Mouse (Mus musculus): ENCODE results near the gene Lrrc8e. TPM values are rescaled to one million over a fixed set of nuclear protein-coding genes. Genes with fewer than 3 reads are reported as not detected.
"Not testable (repeated sequence)": the region's sequence is repeated elsewhere in the genome, so short reads cannot be mapped to it uniquely, and the experiment has no call there.

The Lrrc8e gene
- polyA plus RNA-seq, 1 experiment from 2014 or later, result 0.21 TPM

DNA sequence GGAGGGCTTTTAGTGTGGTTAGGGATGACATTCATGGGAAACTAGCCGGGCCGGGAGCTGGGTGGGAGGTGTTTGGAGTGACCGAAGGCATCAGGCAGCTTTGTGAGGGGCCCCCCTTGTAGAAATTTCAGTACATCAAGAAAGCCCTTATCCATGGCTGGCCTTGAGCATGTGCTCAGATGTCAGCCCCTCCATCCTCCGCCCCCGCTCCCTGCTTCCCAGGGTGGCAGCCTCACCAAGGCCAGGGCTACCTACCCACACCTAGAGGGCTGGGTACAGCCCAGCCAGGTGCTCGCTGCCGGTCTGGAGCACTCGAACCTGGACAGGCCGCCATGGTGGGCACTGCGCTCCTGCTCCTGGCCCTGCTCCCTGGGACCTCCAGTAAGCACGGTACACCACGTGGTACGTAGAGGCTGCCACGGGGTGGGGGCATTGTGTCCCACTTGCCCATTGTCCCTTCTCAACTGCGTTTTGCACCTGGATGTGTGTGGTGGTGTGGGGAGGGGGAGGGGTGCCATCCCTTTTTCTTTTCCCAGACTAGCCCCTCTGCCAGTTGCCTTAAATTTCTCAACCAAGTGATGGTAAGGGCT is 21.4 kb downstream of the Lrrc8e start, which contains the start of gene Tgfbr3l:
Tgfbr3l (plus strand) TSS at position 264 of the 590 bp plus-strand sequence.
- H3K27ac ChIP-seq (ENCODE audit: low read depth, low read length), result no peak within 1 kb of the TSS
- 0 out of 2 replicates have a peak within 1 kb of the TSS, but pooled peaks have one; percentile 20 for H3K9ac ChIP-seq (ENCODE audit: low read length)
- no peaks in the 10 kb centered on the region; the same call in 1 of the 2 replicates for H3K27me3 ChIP-seq (ENCODE audit: control insufficient read depth, insufficient read depth, low read length)
- 81% methylated on average over 15 of the region's 15 CpGs for WGBS
- H3K36me3 ChIP-seq (ENCODE audit: control insufficient read depth, insufficient read depth, low read length), result peaks cover 13% of the 10 kb centered on the region; the same call in 1 of the 2 replicates
- no peaks in the 10 kb centered on the region for H3K9me3 ChIP-seq (ENCODE audit: control insufficient read depth, low read length)
- no peak within 1 kb of the TSS for H3K4me2 ChIP-seq (ENCODE audit: low read depth, low read length, severe bottlenecking)
- DNase-seq (ENCODE audit: low spot score), result no peak
- no peak for ATAC-seq (replicated peaks; ENCODE audit: low FRiP score)
- H3K4me1 ChIP-seq (replicated peaks; ENCODE audit: control insufficient read depth, insufficient read depth, low read length), result peaks cover 7% of the 10 kb centered on the region; the same call in 1 of the 2 replicates
- no peak within 1 kb of the TSS for H3K4me3 ChIP-seq (ENCODE audit: low read depth, low read length)

DNA sequence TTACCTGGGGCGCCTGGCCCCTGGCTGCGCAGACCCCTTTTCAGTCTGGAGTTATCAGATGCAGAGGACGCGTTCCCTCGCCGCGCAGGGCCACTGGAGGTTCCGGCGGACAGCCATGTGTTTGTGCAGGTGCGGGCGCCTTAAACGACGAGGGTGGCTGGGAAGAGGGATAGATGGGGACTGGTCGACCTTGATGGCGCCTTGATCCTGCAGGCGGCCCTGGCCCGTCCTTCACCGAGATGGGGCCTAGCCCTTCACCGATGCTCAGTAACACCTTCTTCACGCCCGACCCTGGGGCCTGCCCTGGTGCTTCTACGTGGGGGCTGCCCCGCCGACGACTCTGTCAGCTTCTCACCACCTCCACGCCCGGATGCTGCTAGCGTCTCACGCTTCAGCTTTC is 22.6 kb downstream of the Lrrc8e start:
- Histone ChIP-seq H3K27me3 (ENCODE audit: control insufficient read depth, insufficient read depth, low read length) (no peaks in the 10 kb centered on the region; the same call in 1 of the 2 replicates), H3K4me3 (ENCODE audit: low read depth, low read length) (no peak overlapping the region), H3K9ac (ENCODE audit: low read length) (peak overlapping the region; percentile 20; the same call in 1 of the 2 replicates), H3K36me3 (ENCODE audit: control insufficient read depth, insufficient read depth, low read length) (peaks cover 13% of the 10 kb centered on the region; the same call in 1 of the 2 replicates), H3K9me3 (ENCODE audit: control insufficient read depth, low read length) (no peaks in the 10 kb centered on the region), H3K4me1 (replicated peaks; ENCODE audit: control insufficient read depth, insufficient read depth, low read length) (peaks cover 7% of the 10 kb centered on the region), H3K27ac (ENCODE audit: low read depth, low read length) (no peak overlapping the region), H3K4me2 (ENCODE audit: low read depth, low read length, severe bottlenecking) (no peak overlapping the region)
- DNase-seq (ENCODE audit: low spot score), result no peak
- WGBS, result 11% methylated on average over 29 of the region's 29 CpGs
- no peak for ATAC-seq (replicated peaks; ENCODE audit: low FRiP score)

DNA sequence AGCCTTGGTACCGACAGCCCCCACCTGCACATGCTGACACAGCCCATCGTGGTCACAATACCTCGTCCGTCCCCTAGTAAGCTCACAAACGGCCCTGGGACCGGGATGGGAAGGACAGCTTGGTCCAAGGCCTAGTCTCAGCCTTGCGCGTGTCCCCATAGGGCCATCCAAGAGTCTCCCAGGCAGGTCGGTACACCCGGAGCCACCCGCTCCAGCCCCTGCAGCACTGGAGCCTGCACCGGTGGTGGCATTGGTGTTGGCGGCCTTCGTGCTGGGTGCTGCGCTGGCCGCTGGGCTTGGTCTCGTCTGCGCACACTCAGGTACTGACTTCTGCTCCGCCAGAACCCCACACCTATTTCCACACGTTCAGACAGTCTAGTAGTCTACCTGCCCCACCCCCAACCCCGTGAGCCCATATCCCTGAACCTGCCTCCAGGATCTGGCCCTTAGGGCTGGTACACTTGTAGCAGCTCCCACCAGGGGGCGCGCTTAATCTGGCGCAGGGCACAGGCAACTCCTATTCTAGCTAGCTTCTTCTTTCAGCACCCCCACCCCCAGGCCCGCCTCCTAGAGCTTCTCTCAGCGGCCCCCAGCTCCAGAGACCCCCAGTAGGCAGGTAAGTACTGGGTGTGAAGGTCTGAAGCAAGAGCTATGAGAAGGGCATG is 23.8 kb downstream of the Lrrc8e start:
- H3K4me2 ChIP-seq (ENCODE audit: low read depth, low read length, severe bottlenecking), result no peak overlapping the region
- no peak overlapping the region for H3K9ac ChIP-seq (ENCODE audit: low read length)
- 29% methylated on average over 26 of the region's 26 CpGs for WGBS
- H3K27ac ChIP-seq (ENCODE audit: low read depth, low read length), result no peak overlapping the region
- no peak overlapping the region for H3K4me3 ChIP-seq (ENCODE audit: low read depth, low read length)
- no peaks in the 10 kb centered on the region for H3K9me3 ChIP-seq (ENCODE audit: control insufficient read depth, low read length)
- H3K4me1 ChIP-seq (replicated peaks; ENCODE audit: control insufficient read depth, insufficient read depth, low read length), result peaks cover 10% of the 10 kb centered on the region
- H3K27me3 ChIP-seq (ENCODE audit: control insufficient read depth, insufficient read depth, low read length), result no peaks in the 10 kb centered on the region; the same call in 1 of the 2 replicates
- ATAC-seq (replicated peaks; ENCODE audit: low FRiP score) (peak; percentile 25), DNase-seq (ENCODE audit: low spot score) (peak; percentile 92)
- H3K36me3 ChIP-seq (ENCODE audit: control insufficient read depth, insufficient read depth, low read length), result peaks cover 3% of the 10 kb centered on the region; the same call in 1 of the 2 replicates

DNA sequence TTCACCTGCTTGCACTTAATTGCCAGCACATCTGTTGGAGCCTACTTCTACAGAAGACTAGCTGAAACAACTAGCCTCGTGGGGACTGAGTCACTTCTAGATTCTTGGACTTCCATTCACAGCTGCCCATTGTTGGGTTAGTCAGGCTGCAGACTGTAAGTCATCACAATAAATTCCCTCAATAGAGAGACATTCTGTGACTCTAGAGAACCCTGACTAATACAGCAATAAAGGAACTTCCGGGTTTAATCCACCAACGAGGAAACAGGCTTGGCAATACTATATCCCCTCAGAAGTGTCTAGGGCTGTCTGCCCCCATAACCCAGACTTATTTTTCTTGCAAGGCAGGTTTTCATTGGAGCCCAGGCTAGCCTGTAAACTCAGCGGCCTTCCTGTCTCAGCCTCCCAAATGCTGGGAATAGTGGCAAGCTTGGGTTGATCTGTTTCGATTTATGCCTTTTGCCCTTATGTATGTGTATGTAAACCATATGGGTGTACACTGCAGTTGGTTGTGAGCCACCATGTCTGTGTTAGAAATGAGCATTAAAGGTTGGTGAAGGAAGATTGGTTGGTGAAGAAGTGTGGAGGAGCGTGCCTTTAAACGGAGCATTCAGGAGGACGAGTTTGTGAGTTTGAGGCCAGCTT is 25.6 kb downstream of the Lrrc8e start:
- Histone ChIP-seq H3K27me3 (ENCODE audit: control insufficient read depth, insufficient read depth, low read length) (no peaks in the 10 kb centered on the region; the same call in 1 of the 2 replicates), H3K4me1 (replicated peaks; ENCODE audit: control insufficient read depth, insufficient read depth, low read length) (peaks cover 13% of the 10 kb centered on the region), H3K4me2 (ENCODE audit: low read depth, low read length, severe bottlenecking) (peak overlapping the region; percentile 61), H3K9ac (ENCODE audit: low read length) (peak overlapping the region; percentile 84), H3K36me3 (ENCODE audit: control insufficient read depth, insufficient read depth, low read length) (peaks cover 4% of the 10 kb centered on the region; the same call in 1 of the 2 replicates), H3K4me3 (ENCODE audit: low read depth, low read length) (peak overlapping the region; percentile 77), H3K27ac (ENCODE audit: low read depth, low read length) (peak overlapping the region; percentile 31; the same call in 1 of the 2 replicates), H3K9me3 (ENCODE audit: control insufficient read depth, low read length) (no peaks in the 10 kb centered on the region)
- ATAC-seq (replicated peaks; ENCODE audit: low FRiP score) (no peak), DNase-seq (ENCODE audit: low spot score) (no peak)
- 50% methylated on average over 8 of the region's 8 CpGs for WGBS

DNA sequence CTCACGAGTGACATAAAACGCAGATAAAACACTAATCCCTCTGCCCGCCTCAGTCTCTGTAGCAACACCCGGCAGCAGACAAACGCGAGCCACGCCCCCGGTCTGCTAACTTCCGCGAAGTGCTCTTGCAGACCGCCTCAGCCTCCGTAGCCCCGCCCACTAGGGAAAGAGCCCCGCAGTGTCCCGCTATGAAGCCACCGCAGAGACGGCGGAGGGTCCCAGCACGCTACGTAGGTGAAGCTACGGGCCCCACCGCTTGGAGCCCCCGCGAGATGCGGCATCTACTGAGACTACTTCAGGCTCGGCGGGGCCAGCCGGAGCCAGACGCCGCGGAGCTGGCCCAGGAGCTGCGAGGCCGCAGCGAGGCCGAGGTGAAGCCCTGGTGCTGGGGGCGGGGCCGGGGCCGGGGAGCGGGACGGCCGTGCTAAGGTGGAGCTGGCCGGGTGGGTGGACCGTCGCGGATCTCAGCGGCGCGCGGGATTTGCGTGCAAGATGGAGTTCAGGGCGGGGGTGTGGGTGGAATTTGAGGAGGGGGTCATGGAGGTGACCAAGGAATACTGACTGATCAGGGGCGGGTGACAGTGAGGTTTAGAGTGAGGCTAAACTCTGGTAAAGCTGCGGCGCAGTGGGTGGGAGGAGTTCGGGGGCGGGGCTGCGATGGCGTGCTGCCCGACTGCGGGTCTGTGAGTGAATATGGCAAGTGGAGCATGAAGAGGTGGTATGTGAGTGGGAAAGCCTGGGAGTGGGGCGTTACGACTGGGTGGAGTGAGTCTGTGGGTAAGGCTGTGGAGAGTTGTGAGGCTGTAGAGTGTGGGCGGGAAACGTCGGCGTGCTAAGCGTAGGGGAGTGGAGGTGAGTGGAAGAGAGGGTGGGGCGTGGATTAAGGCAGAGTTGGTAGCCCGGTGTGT is 26.6 kb downstream of the Lrrc8e start, which contains the start of gene Snapc2:
Snapc2 (plus strand) TSS at position 147 of the 908 bp plus-strand sequence.
- H3K4me2 ChIP-seq (ENCODE audit: low read depth, low read length, severe bottlenecking), result peak within 1 kb of the TSS; percentile 74
- peaks cover 22% of the 10 kb centered on the region for H3K4me1 ChIP-seq (replicated peaks; ENCODE audit: control insufficient read depth, insufficient read depth, low read length)
- under 1% methylated on average over 69 of the region's 69 CpGs for WGBS
- peaks cover 4% of the 10 kb centered on the region; the same call in 1 of the 2 replicates for H3K36me3 ChIP-seq (ENCODE audit: control insufficient read depth, insufficient read depth, low read length)
- DNase-seq (ENCODE audit: low spot score) (peak; percentile 96), ATAC-seq (replicated peaks; ENCODE audit: low FRiP score) (peak; percentile 90)
- H3K4me3 ChIP-seq (ENCODE audit: low read depth, low read length), result peak within 1 kb of the TSS; percentile 77
- peak within 1 kb of the TSS; percentile 90 for H3K27ac ChIP-seq (ENCODE audit: low read depth, low read length)
- H3K9ac ChIP-seq (ENCODE audit: low read length), result peak within 1 kb of the TSS; percentile 84
- no peaks in the 10 kb centered on the region for H3K9me3 ChIP-seq (ENCODE audit: control insufficient read depth, low read length)
- H3K27me3 ChIP-seq (ENCODE audit: control insufficient read depth, insufficient read depth, low read length), result no peaks in the 10 kb centered on the region; the same call in 1 of the 2 replicates

DNA sequence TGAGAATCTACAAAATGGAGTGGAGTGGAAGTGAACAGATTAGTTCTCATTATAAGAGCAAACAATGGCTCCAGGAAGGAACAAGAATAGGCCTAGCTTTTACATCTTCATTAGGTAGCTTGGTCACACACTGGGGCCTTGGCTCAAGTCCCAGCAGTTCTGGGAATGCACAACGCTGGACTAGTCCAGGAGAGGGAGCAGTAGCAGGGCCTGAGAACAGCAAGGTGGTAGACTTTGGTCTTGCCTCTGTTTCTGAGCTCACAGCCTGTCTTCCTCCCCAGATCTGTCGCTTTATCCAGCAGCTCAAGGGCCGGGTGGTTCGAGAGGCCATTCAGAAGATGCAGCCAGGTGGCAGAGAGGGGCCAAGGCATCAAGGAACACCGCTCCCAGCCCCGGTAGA is 27.4 kb downstream of the Lrrc8e start:
- Histone ChIP-seq H3K4me1 (replicated peaks; ENCODE audit: control insufficient read depth, insufficient read depth, low read length) (peaks cover 21% of the 10 kb centered on the region), H3K36me3 (ENCODE audit: control insufficient read depth, insufficient read depth, low read length) (peaks cover 4% of the 10 kb centered on the region; the same call in 1 of the 2 replicates), H3K9ac (ENCODE audit: low read length) (no peak overlapping the region; the same call in 1 of the 2 replicates), H3K4me3 (ENCODE audit: low read depth, low read length) (peak overlapping the region; percentile 77), H3K27ac (ENCODE audit: low read depth, low read length) (no peak overlapping the region), H3K4me2 (ENCODE audit: low read depth, low read length, severe bottlenecking) (peak overlapping the region; percentile 74), H3K27me3 (ENCODE audit: control insufficient read depth, insufficient read depth, low read length) (no peaks in the 10 kb centered on the region; the same call in 1 of the 2 replicates), H3K9me3 (ENCODE audit: control insufficient read depth, low read length) (no peaks in the 10 kb centered on the region)
- no peak for DNase-seq (ENCODE audit: low spot score)
- no peak for ATAC-seq (replicated peaks; ENCODE audit: low FRiP score)
- 65% methylated on average over 6 of the region's 6 CpGs for WGBS

DNA sequence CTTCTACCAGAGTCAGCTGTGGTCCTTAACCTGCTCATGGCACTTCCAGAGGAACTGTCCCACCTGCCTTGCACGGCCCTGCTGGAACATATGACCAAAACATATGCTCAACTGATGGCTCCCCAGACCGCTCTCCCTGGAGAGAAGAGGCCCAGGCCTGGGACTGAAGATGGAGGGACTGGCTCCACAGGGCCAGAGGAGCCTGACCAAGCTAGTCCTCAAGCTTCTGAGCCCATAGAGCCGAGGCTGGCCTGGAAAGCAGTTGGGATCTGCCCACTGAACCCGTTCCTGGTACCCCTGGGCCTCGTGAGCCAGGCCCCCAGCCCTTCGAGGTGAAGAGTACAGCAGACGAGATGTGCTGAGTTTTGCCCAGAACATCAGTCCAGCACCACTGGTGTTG is 28.8 kb downstream of the Lrrc8e start:
- H3K4me1 ChIP-seq (replicated peaks; ENCODE audit: control insufficient read depth, insufficient read depth, low read length), result peaks cover 26% of the 10 kb centered on the region
- H3K9ac ChIP-seq (ENCODE audit: low read length); ATAC-seq (replicated peaks; ENCODE audit: low FRiP score): not testable (repeated sequence)

More for the DNA sequence above, 28.8 kb downstream of the Lrrc8e start:
- not testable (repeated sequence) for H3K27ac ChIP-seq (ENCODE audit: low read depth, low read length); DNase-seq (ENCODE audit: low spot score); H3K4me2 ChIP-seq (ENCODE audit: low read depth, low read length, severe bottlenecking); H3K4me3 ChIP-seq (ENCODE audit: low read depth, low read length); H3K36me3 ChIP-seq (ENCODE audit: control insufficient read depth, insufficient read depth, low read length); H3K27me3 ChIP-seq (ENCODE audit: control insufficient read depth, insufficient read depth, low read length); H3K9me3 ChIP-seq (ENCODE audit: control insufficient read depth, low read length)
- WGBS, result 89% methylated on average over 7 of the region's 7 CpGs
